Mouse (Mus musculus): ENCODE data around the gene Ctps2. TPM values are rescaled to one million over a fixed set of nuclear protein-coding genes. Genes with fewer than 3 reads are reported as not detected.
"Not testable (repeated sequence)": the region's sequence is repeated elsewhere in the genome, so short reads cannot be mapped to it uniquely, and the experiment has no call there.

Ctps2 gene
- total and polyA plus RNA-seq, 3 experiments, result 31.0 to 31.8 TPM; not detected in 1

DNA sequence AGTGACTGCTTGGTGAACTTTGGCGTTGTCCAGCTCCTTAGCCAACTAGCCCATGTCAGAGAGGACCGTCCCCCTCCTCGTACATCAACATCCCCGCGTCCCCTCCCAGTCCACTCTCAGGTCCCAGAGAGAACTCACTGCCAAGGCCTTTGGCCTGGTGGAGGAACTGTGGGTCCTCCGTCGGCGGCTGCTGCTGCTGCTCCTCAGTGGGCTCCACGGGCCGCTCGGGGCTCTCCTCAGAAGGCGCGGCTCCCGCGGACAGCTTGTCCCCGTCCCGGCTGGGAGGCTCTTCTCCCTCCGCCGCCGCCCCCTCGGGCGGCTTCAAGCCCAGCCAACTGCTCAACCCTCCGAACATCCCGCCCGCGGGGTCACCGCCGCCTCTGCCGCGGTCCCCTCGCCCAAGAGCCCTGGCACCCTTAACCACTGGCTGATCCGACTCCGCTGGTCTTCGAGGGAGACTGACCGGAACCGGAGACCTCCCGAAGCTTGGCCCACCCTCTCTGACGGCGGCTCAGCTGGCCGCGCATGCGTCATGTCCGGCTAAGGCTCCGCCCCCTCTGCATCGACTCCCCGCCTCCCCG, 13.0 kb upstream of the Ctps2 start, which contains the start of gene Syap1 (continued):
- no peak for TF ChIP-seq USF2 (IDR thresholded peaks at IDR 0.05; ENCODE audit: borderline replicate concordance in 1 of 2, insufficient read depth in 1 of 2, low read depth in 1 of 2, low read length in 2 of 2)
- TF ChIP-seq NRF1 (IDR thresholded peaks at IDR 0.05; ENCODE audit: insufficient read depth, low read depth, low read length, poor library complexity, severe bottlenecking), result peak; percentile 70
- TF ChIP-seq JUND (IDR thresholded peaks at IDR 0.05; ENCODE audit: low read depth, low read length), result no peak
- no peak for TF ChIP-seq MYC (IDR thresholded peaks at IDR 0.05; ENCODE audit: low read depth, low read length)
- peak; percentile 81 for TF ChIP-seq NELFE (IDR thresholded peaks at IDR 0.05; ENCODE audit: low read depth, low read length)
- peak; percentile 72 for TF ChIP-seq SIN3A (IDR thresholded peaks at IDR 0.05; ENCODE audit: low read length)
- TF ChIP-seq KAT2A (conservative IDR thresholded peaks at IDR 0.05; ENCODE audit: low read depth, low read length), result no peak
- TF ChIP-seq BHLHE40 (IDR thresholded peaks at IDR 0.05; ENCODE audit: borderline replicate concordance, low read depth, low read length), result no peak
- TF ChIP-seq TBP (IDR thresholded peaks at IDR 0.05; ENCODE audit: low read depth, low read length), result no peak
- no peak for TF ChIP-seq ZC3H11A (IDR thresholded peaks at IDR 0.05; ENCODE audit: low read depth, low read length)
- TF ChIP-seq CHD1 (IDR thresholded peaks at IDR 0.05; ENCODE audit: low read depth, low read length), result no peak
- 0 out of 2 replicates have a peak, but pooled peaks have one; percentile 5 for TF ChIP-seq USF1 (IDR thresholded peaks at IDR 0.05; ENCODE audit: low read depth, low read length)
- peak; percentile 73; the same call in 1 of the 2 replicates for TF ChIP-seq MAZ (IDR thresholded peaks at IDR 0.05; ENCODE audit: low read depth, low read length)

DNA sequence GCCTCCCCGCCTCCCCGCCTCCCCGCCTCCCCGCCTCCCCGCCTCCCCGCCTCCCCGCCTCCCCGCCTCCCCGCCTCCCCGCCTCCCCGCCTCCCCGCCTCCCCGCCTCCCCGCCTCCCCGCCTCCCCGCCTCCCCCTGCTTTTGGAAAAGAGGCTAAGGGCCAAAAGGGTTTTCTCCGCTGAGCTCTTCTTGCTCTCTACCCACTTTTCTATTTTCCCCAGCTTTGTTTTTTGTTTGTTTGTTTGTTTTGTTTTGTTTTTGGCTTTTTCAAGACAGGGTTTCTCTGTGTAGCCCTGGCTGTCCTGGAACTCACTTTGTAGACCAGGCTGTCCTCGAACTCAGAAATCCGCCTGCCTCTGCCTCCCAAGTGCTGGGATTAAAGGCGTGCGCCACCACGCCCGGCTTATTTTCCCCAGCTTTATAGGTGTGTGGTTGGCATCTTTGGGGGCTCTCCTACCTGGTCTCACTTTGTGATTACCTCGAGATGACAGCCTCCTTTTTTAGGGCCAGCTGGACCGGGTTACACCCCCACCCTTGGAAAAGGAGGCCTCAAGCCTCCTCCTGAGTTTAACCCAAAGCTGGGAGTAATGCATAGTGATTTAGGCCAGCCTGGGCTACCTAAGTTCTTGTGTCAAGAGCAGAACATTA, 12.3 kb upstream of the Ctps2 start:
- H3K9me3 ChIP-seq (replicated peaks; ENCODE audit: insufficient read depth, low read length); H3K9ac ChIP-seq (ENCODE audit: control insufficient read depth, low read depth, low read length, poor library complexity, severe bottlenecking); H3K79me2 ChIP-seq (ENCODE audit: control insufficient read depth, insufficient read depth, low read length, poor library complexity); H3K27ac ChIP-seq (ENCODE audit: control insufficient read depth, low read depth, low read length); H3K27me3 ChIP-seq (ENCODE audit: control insufficient read depth in 1 of 2, insufficient read depth in 2 of 2, low read length in 2 of 2): not testable (repeated sequence)
- Histone ChIP-seq H3K4me3 (ENCODE audit: control insufficient read depth in 1 of 2, insufficient read depth in 1 of 2, low read depth in 2 of 2, low read length in 2 of 2) (peak overlapping the region in 1 of 2 experiments; percentile 15; a peak in 1 of 4 replicates), H3K36me3 (ENCODE audit: control insufficient read depth in 1 of 2, insufficient read depth in 2 of 2, low read length in 2 of 2) (peaks cover 0 to 27% of the 10 kb centered on the region in 2 experiments; a peak in 2 of 4 replicates), H3K4me1 (ENCODE audit: control insufficient read depth in 1 of 2, insufficient read depth in 2 of 2, low read length in 2 of 2) (peaks cover 9 to 18% of the 10 kb centered on the region in 2 experiments)
- DNase-seq (ENCODE audit: low read depth, low spot score), result peak; percentile 45
- 0 out of 2 replicates have a peak, but pooled peaks have one; percentile 33 for TF ChIP-seq TBP (IDR thresholded peaks at IDR 0.05; ENCODE audit: low read depth, low read length)

- H3K27ac ChIP-seq (ENCODE audit: control insufficient read depth, low read depth, low read length), result peak overlapping the region; percentile 27
- peak overlapping the region; percentile 58 for H3K9ac ChIP-seq (ENCODE audit: control insufficient read depth, low read depth, low read length, poor library complexity, severe bottlenecking)
- H3K4me3 ChIP-seq (ENCODE audit: control insufficient read depth in 1 of 2, insufficient read depth in 1 of 2, low read depth in 2 of 2, low read length in 2 of 2), result peak overlapping the region; percentile 89 to 95
- no peak for TF ChIP-seq GABPA (IDR thresholded peaks at IDR 0.05; ENCODE audit: low read depth, low read length)
- TF ChIP-seq ZMIZ1 (IDR thresholded peaks at IDR 0.05; ENCODE audit: low read depth, low read length), result peak; percentile 49; the same call in 1 of the 2 replicates
- TF ChIP-seq POLR2A (IDR thresholded peaks at IDR 0.05; ENCODE audit: control insufficient read depth in 1 of 2, insufficient read depth in 1 of 2, low read depth in 1 of 2, low read length in 2 of 2, poor library complexity in 1 of 2), result peak; percentile 22 to 43; a peak in 1 of 4 replicates
- TF ChIP-seq HCFC1 (IDR thresholded peaks at IDR 0.05; ENCODE audit: low read depth, low read length), result peak; percentile 29; the same call in 1 of the 2 replicates
- TF ChIP-seq POLR2AphosphoS2 (IDR thresholded peaks at IDR 0.05; ENCODE audit: low read length), result 0 out of 2 replicates have a peak, but pooled peaks have one; percentile 35
- TF ChIP-seq MAZ (IDR thresholded peaks at IDR 0.05; ENCODE audit: low read depth, low read length), result peak; percentile 48; the same call in 1 of the 2 replicates
- peak; percentile 57; the same call in 1 of the 2 replicates for TF ChIP-seq SIN3A (IDR thresholded peaks at IDR 0.05; ENCODE audit: low read length)
- peak in 1 of 2 experiments; percentile 14; a peak in 1 of 4 replicates for TF ChIP-seq EP300 (IDR thresholded peaks at IDR 0.05; ENCODE audit: low read depth in 1 of 2, low read length in 2 of 2)
- TF ChIP-seq MAX (IDR thresholded peaks at IDR 0.05; ENCODE audit: low read length), result peak; percentile 21; the same call in 1 of the 2 replicates
- TF ChIP-seq BHLHE40 (IDR thresholded peaks at IDR 0.05; ENCODE audit: borderline replicate concordance, low read depth, low read length), result no peak
- TF ChIP-seq ETS1 (IDR thresholded peaks at IDR 0.05; ENCODE audit: low read depth, low read length), result no peak
- H3K4me1 ChIP-seq (ENCODE audit: control insufficient read depth in 1 of 2, insufficient read depth in 2 of 2, low read length in 2 of 2), result peaks cover 8% of the 10 kb centered on the region in 2 experiments
- H3K79me2 ChIP-seq (ENCODE audit: control insufficient read depth, insufficient read depth, low read length, poor library complexity), result no peaks in the 10 kb centered on the region; the same call in 1 of the 2 replicates
- DNase-seq (ENCODE audit: low read depth, low spot score), result peak; percentile 76
- H3K36me3 ChIP-seq (ENCODE audit: control insufficient read depth in 1 of 2, insufficient read depth in 2 of 2, low read length in 2 of 2), result peaks cover 0 to 8% of the 10 kb centered on the region in 2 experiments; a peak in 3 of 4 replicates
- H3K9me3 ChIP-seq (replicated peaks; ENCODE audit: insufficient read depth, low read length), result no peaks in the 10 kb centered on the region
- no peaks in the 10 kb centered on the region for H3K27me3 ChIP-seq (ENCODE audit: control insufficient read depth in 1 of 2, insufficient read depth in 2 of 2, low read length in 2 of 2)
These were observed 467 bp downstream of the Ctps2 start for GRCm38 (mm10) chrX:162901371-162902039.
